Mouse (Mus musculus) megakaryocyte, embryonic 14.5 days (primary cell): ENCODE results near the gene Gm12216.

Experiments used
- FLI1 ChIP-seq: IDR thresholded peaks from 2 replicates; pipeline ENCODE4 v1.6.1; 2012; ENCODE audit warnings: low read length, inconsistent platforms, mixed read lengths
- GATA1 ChIP-seq: IDR thresholded peaks from 3 replicates; pipeline ENCODE4 v1.6.1; 2012; ENCODE audit warnings: mixed read lengths, low read length, inconsistent platforms, borderline replicate concordance

- TF ChIP-seq GATA1, result no peak
- no peak for TF ChIP-seq FLI1
Measured at GRCm38 (mm10) chr11:53764581-53764980, 94.5 kb downstream of the Gm12216 start.
